Mouse (Mus musculus) embryonic fibroblast, embryonic 13.5 days (primary cell): Measurements from ENCODE around the gene Ngb. TPM values are rescaled to one million over a fixed set of nuclear protein-coding genes. Genes with fewer than 3 reads are reported as not detected.

Source experiments
- H3K27ac ChIP-seq: 2 replicates; pipeline ENCODE4 v1.5.1; 2012; ENCODE audit warnings: low read length, control low read depth, inconsistent platforms; ENCODE audit not compliant: insufficient read depth
- H3K4me1 ChIP-seq: 2 replicates; pipeline ENCODE4 v1.6.1; 2011; ENCODE audit warnings: low read length; ENCODE audit not compliant: control insufficient read depth, insufficient read depth
- H3K4me3 ChIP-seq: 2 replicates; pipeline ENCODE4 v1.5.1; 2011; ENCODE audit warnings: mild to moderate bottlenecking, control low read depth, low read length; ENCODE audit not compliant: insufficient read depth
- CTCF ChIP-seq: IDR thresholded peaks from 2 replicates; pipeline ENCODE4 v1.5.1; 2011; ENCODE audit warnings: mild to moderate bottlenecking, control low read depth, low read length, moderate library complexity, borderline replicate concordance; ENCODE audit not compliant: insufficient read depth
- POLR2A ChIP-seq: IDR thresholded peaks from 2 replicates; pipeline ENCODE4 v1.6.1; 2011; ENCODE audit warnings: low read depth, mild to moderate bottlenecking, control low read depth, low read length, moderate library complexity
- polyA plus RNA-seq: library from polyadenylated mRNA; stranded (reverse); fragments of >200 nt; gene quantifications from 2 replicates; pipeline ENCODE4 v1.2.4, GENCODE M21; 2011; ENCODE audit warnings: low read depth; ENCODE audit not compliant: missing spikeins, insufficient read length

The Ngb gene
- polyA plus RNA-seq, 1 experiment, result not detected

- H3K4me1 ChIP-seq, result no peaks in the 10 kb centered on the region
- no peak overlapping the region for H3K4me3 ChIP-seq
- TF ChIP-seq CTCF (no peak), POLR2A (no peak)
- H3K27ac ChIP-seq, result no peak overlapping the region
Observed at GRCm38 (mm10) chr12:87057066-87057465, 45.3 kb downstream of the Ngb start.

- TF ChIP-seq POLR2A (no peak), CTCF (no peak)
- Histone ChIP-seq H3K4me3 (no peak overlapping the region), H3K4me1 (no peaks in the 10 kb centered on the region), H3K27ac (no peak overlapping the region)
Observed at GRCm38 (mm10) chr12:87054873-87055272, 47.5 kb downstream of the Ngb start.

- no peaks in the 10 kb centered on the region for H3K4me1 ChIP-seq
- H3K27ac ChIP-seq, result no peak overlapping the region
- TF ChIP-seq CTCF (peak; percentile 74), POLR2A (no peak)
- no peak overlapping the region for H3K4me3 ChIP-seq
Observed at GRCm38 (mm10) chr12:87052661-87053321, 49.5 kb downstream of the Ngb start.

GRCm38 (mm10) chr12:87047536-87047935 is 54.8 kb downstream of the Ngb start:
- TF ChIP-seq CTCF (no peak), POLR2A (no peak)
- no peaks in the 10 kb centered on the region for H3K4me1 ChIP-seq
- no peak overlapping the region for H3K27ac ChIP-seq
- no peak overlapping the region for H3K4me3 ChIP-seq

Other genes starting within 250 kb of the Ngb start
- gene Irf2bpl, start 217.7 kb downstream of the Ngb start, polyA plus RNA-seq, result 36.4 and 39.1 TPM in 2 replicates
- 25.1 and 30.6 TPM in 2 replicates for gene Cipc, start 155.5 kb downstream of the Ngb start, polyA plus RNA-seq
- not detected in 2 replicates for gene Zdhhc22, start 112.1 kb downstream of the Ngb start, polyA plus RNA-seq
- gene Tmem63c, start 81.2 kb downstream of the Ngb start, polyA plus RNA-seq, result not detected in 2 replicates
- 41.1 and 46.9 TPM in 2 replicates for gene Gstz1, start 44.6 kb upstream of the Ngb start, polyA plus RNA-seq
- 23.3 and 26.9 TPM in 2 replicates for gene Pomt2, start 45.4 kb upstream of the Ngb start, polyA plus RNA-seq
- gene Samd15, start 97.2 kb upstream of the Ngb start, polyA plus RNA-seq, result 1.2 and 1.5 TPM in 2 replicates
- gene Tmed8, start 97.9 kb upstream of the Ngb start, polyA plus RNA-seq, result 12.0 and 12.6 TPM in 2 replicates
- gene Noxred1, start 136.2 kb upstream of the Ngb start, polyA plus RNA-seq, result not detected in 2 replicates
- 29.3 and 30.4 TPM in 2 replicates for gene Vipas39, start 163.7 kb upstream of the Ngb start, polyA plus RNA-seq
- gene Ahsa1, start 163.9 kb upstream of the Ngb start, polyA plus RNA-seq, result 112 and 116 TPM in 2 replicates
- 0.21 and 0.23 TPM in 2 replicates for gene Ism2, start 197.2 kb upstream of the Ngb start, polyA plus RNA-seq